Mouse (Mus musculus) CH12.LX (cell line): Measurements from ENCODE around the gene Gm1043. TPM values are rescaled to one million over a fixed set of nuclear protein-coding genes. Genes with fewer than 3 reads are reported as not detected.

ENCODE experiments used
- DNase-seq: peaks from one replicate; pipeline ENCODE4 v3.0.0-alpha.2; 2013; ENCODE audit errors: extremely low read depth
- H3K27ac ChIP-seq: 2 replicates; pipeline ENCODE4 v1.5.1; 2012; ENCODE audit warnings: low read depth, mild to moderate bottlenecking, control low read depth, moderate library complexity; ENCODE audit not compliant: insufficient read depth
- H3K27me3 ChIP-seq: replicated peaks from 2 replicates; pipeline ENCODE3; 2012; ENCODE audit warnings: inconsistent platforms
- H3K36me3 ChIP-seq, 2 experiments: replicated peaks in 1 of 2; 2 replicates each; pipeline versions ENCODE3 to v1.6.1; 2012; ENCODE audit warnings: inconsistent platforms in 1 of 2, low read length in 1 of 2, mild to moderate bottlenecking in 1 of 2, mixed read lengths in 1 of 2, moderate library complexity in 1 of 2; ENCODE audit not compliant: control insufficient read depth in 1 of 2, insufficient read depth in 1 of 2
- H3K4me1 ChIP-seq, 2 experiments: 2 replicates each; pipeline ENCODE4 v1.6.1; 2012; ENCODE audit warnings: inconsistent platforms in 1 of 2, moderate library complexity in 1 of 2; ENCODE audit not compliant: insufficient read depth in 2 of 2, control insufficient read depth in 1 of 2
- H3K4me2 ChIP-seq: 2 replicates; pipeline ENCODE4 v1.6.1; 2012; ENCODE audit warnings: low read depth, mild to moderate bottlenecking, control low read depth; ENCODE audit not compliant: poor library complexity, insufficient read depth, severe bottlenecking
- H3K4me3 ChIP-seq, 3 experiments: fragments of 150-350 bp in 1 of 3; sonication (generic) in 1 of 3; replicated peaks in 1 of 3; 2 replicates each; pipeline versions ENCODE3 to v1.5.1; 2011 to 2012; ENCODE audit warnings: low read depth in 2 of 3, low read length in 2 of 3, mild to moderate bottlenecking in 2 of 3, moderate library complexity in 2 of 3, control low read depth in 1 of 3, improper control_type of control experiment in 1 of 3, inconsistent platforms in 1 of 3, mixed read lengths in 1 of 3; ENCODE audit not compliant: poor library complexity in 1 of 3
- H3K79me2 ChIP-seq: replicated peaks from 2 replicates; pipeline ENCODE4 v1.6.1; 2012; ENCODE audit warnings: mild to moderate bottlenecking, moderate library complexity; ENCODE audit not compliant: control insufficient read depth, poor library complexity, insufficient read depth, severe bottlenecking; ENCODE audit errors: extremely low read depth
- H3K9ac ChIP-seq: 2 replicates; pipeline ENCODE4 v1.6.1; 2012; ENCODE audit warnings: low read depth, mild to moderate bottlenecking, control low read depth, moderate library complexity; ENCODE audit not compliant: insufficient read depth
- H3K9me3 ChIP-seq: replicated peaks from 2 replicates; pipeline ENCODE3; 2012; ENCODE audit warnings: low read length, inconsistent platforms, mixed read lengths
- CHD1 ChIP-seq: IDR thresholded peaks from 2 replicates; pipeline ENCODE4 v1.6.1; 2012; ENCODE audit warnings: low read depth, low read length, improper control_type of control experiment, inconsistent platforms
- ELF1 ChIP-seq: IDR thresholded peaks from 2 replicates; pipeline ENCODE4 v1.6.1; 2014; ENCODE audit warnings: low read depth, mild to moderate bottlenecking, inconsistent platforms, low read length, improper control_type of control experiment
- EP300 ChIP-seq: IDR thresholded peaks from 2 replicates; pipeline ENCODE4 v1.6.1; 2011; ENCODE audit warnings: low read length, improper control_type of control experiment
- ETS1 ChIP-seq: conservative IDR thresholded peaks from 2 replicates; pipeline ENCODE4 v1.6.1; 2012; ENCODE audit warnings: low read depth, mild to moderate bottlenecking, inconsistent platforms, low read length, improper control_type of control experiment, moderate library complexity
- GABPA ChIP-seq: IDR thresholded peaks from 2 replicates; pipeline ENCODE4 v1.6.1; 2012; ENCODE audit warnings: low read depth, low read length, improper control_type of control experiment, inconsistent platforms; ENCODE audit not compliant: insufficient replicate concordance
- JUN ChIP-seq: IDR thresholded peaks from 2 replicates; pipeline ENCODE4 v1.6.1; 2011; ENCODE audit warnings: low read depth, mild to moderate bottlenecking, low read length, improper control_type of control experiment, moderate library complexity; ENCODE audit not compliant: insufficient read depth
- KAT2A ChIP-seq: IDR thresholded peaks from 2 replicates; pipeline ENCODE4 v1.6.1; 2012; ENCODE audit warnings: low read length, improper control_type of control experiment, inconsistent platforms; ENCODE audit not compliant: insufficient replicate concordance
- MAFK ChIP-seq: IDR thresholded peaks from 2 replicates; pipeline ENCODE4 v1.6.1; 2011; ENCODE audit warnings: low read length, improper control_type of control experiment; ENCODE audit not compliant: insufficient replicate concordance
- MYC ChIP-seq: IDR thresholded peaks from 2 replicates; pipeline ENCODE4 v1.6.1; 2011; ENCODE audit warnings: low read depth, mild to moderate bottlenecking, improper control_type of control experiment, low read length
- NRF1 ChIP-seq: IDR thresholded peaks from 2 replicates; pipeline ENCODE4 v1.6.1; 2014; ENCODE audit warnings: low read depth, mild to moderate bottlenecking, inconsistent platforms, low read length, improper control_type of control experiment, moderate library complexity
- RCOR1 ChIP-seq: conservative IDR thresholded peaks from 2 replicates; pipeline ENCODE4 v1.6.1; 2012; ENCODE audit warnings: low read depth, mild to moderate bottlenecking, inconsistent platforms, low read length, improper control_type of control experiment
- UBTF ChIP-seq: IDR thresholded peaks from 2 replicates; pipeline ENCODE4 v1.6.1; 2012; ENCODE audit warnings: low read depth, mild to moderate bottlenecking, inconsistent platforms, low read length, improper control_type of control experiment, moderate library complexity
- USF2 ChIP-seq: conservative IDR thresholded peaks from 2 replicates; pipeline ENCODE4 v1.6.1; 2011; ENCODE audit warnings: low read depth, low read length, improper control_type of control experiment
- ZC3H11A ChIP-seq: IDR thresholded peaks from 2 replicates; pipeline ENCODE4 v1.6.1; 2012; ENCODE audit warnings: low read depth, mild to moderate bottlenecking, inconsistent platforms, low read length, improper control_type of control experiment
- ZMIZ1 ChIP-seq: IDR thresholded peaks from 2 replicates; pipeline ENCODE4 v1.6.1; 2012; ENCODE audit warnings: low read depth, mild to moderate bottlenecking, inconsistent platforms, low read length, improper control_type of control experiment
- dilution Hi-C: fragments of 300-500 bp; cut with MboI; formaldehyde crosslinking; loops from 2 replicates; pipeline ENCODE4 v1.14.3; 2020; ENCODE audit warnings: low sequenced_read_pairs; ENCODE audit not compliant: extremely low pct_unique_long_range_greater_than_20kb, extremely low pct_ligation_motif_present
- in situ Hi-C: fragments of 300-500 bp; cut with MboI; formaldehyde crosslinking; loops from 3 replicates; pipeline ENCODE4 v1.14.3; 2019; ENCODE audit warnings: low sequenced_read_pairs, low pct_ligation_motif_present, low pct_unique_long_range_greater_than_20kb, mixed read lengths
- polyA plus RNA-seq: library from polyadenylated mRNA; unstranded; fragments of >175 nt; gene quantifications from 2 replicates; pipeline ENCODE4 v1.2.1, GENCODE M21; 2012; ENCODE audit warnings: low read depth; ENCODE audit not compliant: insufficient read length
- total RNA-seq, 2 experiments: library from RNA; depleted of rRNA; stranded (reverse); fragments of 300-350 nt in 1 of 2; fragments of >200 nt in 1 of 2; gene quantifications; 2 replicates each; pipeline ENCODE4 v1.2.3; 2012 to 2014

Gene Gm1043
- total and polyA plus RNA-seq, 3 experiments: not detected

GRCm38 (mm10) chr5:37083850-37084249, 1.3 kb upstream of the Gm1043 start:
- peaks cover 0 to 74% of the 10 kb centered on the region in 2 experiments; a peak in 3 of 4 replicates for H3K4me1 ChIP-seq

GRCm38 (mm10) chr5:37085918-37086317, 748 bp downstream of the Gm1043 start:
- H3K27me3 ChIP-seq: no peaks in the 10 kb centered on the region
- H3K4me2 ChIP-seq: no peak overlapping the region
- H3K36me3 ChIP-seq: no peaks in the 10 kb centered on the region
- no peak overlapping the region for H3K9ac ChIP-seq
- no peaks in the 10 kb centered on the region for H3K9me3 ChIP-seq
- in situ Hi-C loops: no loop called here
- TF ChIP-seq UBTF (no peak), ETS1 (no peak), USF2 (no peak), ZC3H11A (no peak), KAT2A (no peak), MAFK (no peak), CHD1 (no peak), GABPA (no peak), NRF1 (no peak), ZMIZ1 (no peak)
- dilution Hi-C loops: no loop called here
- H3K4me1 ChIP-seq: peaks cover 0 to 76% of the 10 kb centered on the region in 2 experiments; a peak in 3 of 4 replicates
- H3K4me3 ChIP-seq: no peak overlapping the region
- H3K79me2 ChIP-seq: no peaks in the 10 kb centered on the region
- H3K27ac ChIP-seq: no peak overlapping the region
- DNase-seq: no peak

More at GRCm38 (mm10) chr5:37083850-37084249, 1.3 kb upstream of the Gm1043 start:
- Histone ChIP-seq H3K27me3 (no peaks in the 10 kb centered on the region), H3K79me2 (no peaks in the 10 kb centered on the region), H3K4me2 (no peak overlapping the region), H3K36me3 (no peaks in the 10 kb centered on the region)
- in situ Hi-C loops: no loop called here
- TF ChIP-seq ELF1 (no peak), MYC (no peak), JUN (no peak), RCOR1 (no peak), EP300 (no peak), ZC3H11A (no peak)
- TF ChIP-seq, all 38 proteins: peak for 0
- Histone ChIP-seq H3K4me3 (no peak overlapping the region), H3K27ac (no peak overlapping the region), H3K9me3 (no peaks in the 10 kb centered on the region), H3K9ac (no peak overlapping the region)
- no peak for DNase-seq
- dilution Hi-C loops: no loop called here
